Mouse (Mus musculus) lung, adult 18-20 months (tissue): ENCODE measurements around the gene Trim28.
"Not testable (repeated sequence)": the region's sequence is repeated elsewhere in the genome, so short reads cannot be mapped to it uniquely, and the experiment has no call there.

Experiments
- DNase-seq, 2 experiments: peaks; one replicate each; pipeline ENCODE4 v3.0.0; 2022; ENCODE audit warnings: mixed read lengths in 2 of 2

Gene Trim28

GRCm38 (mm10) chr7:13034148-13034977 is 35.4 kb downstream of the Trim28 start, which contains the start of gene Chmp2a:
Gene Chmp2a (minus strand): TSS chr7:13034807.
- DNase-seq, result peak; percentile 97 to 98

- DNase-seq, result no peak
These were observed 36.4 kb downstream of the Trim28 start for GRCm38 (mm10) chr7:13035211-13035855.

- DNase-seq, result no peak
These were observed 37.9 kb downstream of the Trim28 start for GRCm38 (mm10) chr7:13036806-13037205.

GRCm38 (mm10) chr7:13037366-13037765 is 38.5 kb downstream of the Trim28 start:
- DNase-seq, result no peak

- peak; percentile 96 to 97 for DNase-seq
These were observed 39.1 kb downstream of the Trim28 start, which contains the start of gene Ube2m for GRCm38 (mm10) chr7:13037901-13038555. Gene Ube2m (minus strand): TSS chr7:13038275.

- peak; percentile 21 to 47 for DNase-seq
These were observed 39.8 kb downstream of the Trim28 start for GRCm38 (mm10) chr7:13038621-13039169.

GRCm38 (mm10) chr7:13039181-13039580 is 40.3 kb downstream of the Trim28 start:
- DNase-seq, result no peak

- DNase-seq, result no peak
These were observed 42.3 kb downstream of the Trim28 start for GRCm38 (mm10) chr7:13041256-13041655.

- no peak for DNase-seq
These were observed 43.6 kb downstream of the Trim28 start for GRCm38 (mm10) chr7:13042511-13042910.

GRCm38 (mm10) chr7:13043120-13043444 is 44.2 kb downstream of the Trim28 start:
- no peak for DNase-seq

GRCm38 (mm10) chr7:13043445-13044253 is 44.7 kb downstream of the Trim28 start:
- DNase-seq, result no peak

- DNase-seq, result no peak
These were observed 45.3 kb downstream of the Trim28 start for GRCm38 (mm10) chr7:13044254-13044625.

- peak; percentile 59 to 77 for DNase-seq
These were observed 47.2 kb downstream of the Trim28 start for GRCm38 (mm10) chr7:13046084-13046483.

GRCm38 (mm10) chr7:13053001-13053400 is 54.1 kb downstream of the Trim28 start:
- no peak for DNase-seq

GRCm38 (mm10) chr7:13053501-13053900 is 54.6 kb downstream of the Trim28 start:
- no peak for DNase-seq

- DNase-seq, result no peak
These were observed 55.0 kb downstream of the Trim28 start for GRCm38 (mm10) chr7:13053961-13054286.

GRCm38 (mm10) chr7:13054287-13055010 is 55.5 kb downstream of the Trim28 start, which contains the start of gene Mzf1:
Gene Mzf1 (minus strand): TSS chr7:13054764.
- peak; percentile 94 to 96 for DNase-seq

- DNase-seq, result no peak
These were observed 58.2 kb downstream of the Trim28 start for GRCm38 (mm10) chr7:13056913-13057700.

GRCm38 (mm10) chr7:13059536-13059935 is 60.6 kb downstream of the Trim28 start:
- no peak for DNase-seq

GRCm38 (mm10) chr7:13063399-13063798 is 64.5 kb downstream of the Trim28 start:
- not testable (repeated sequence) for DNase-seq

- no peak for DNase-seq
These were observed 73.4 kb downstream of the Trim28 start for GRCm38 (mm10) chr7:13072293-13072692.
